Mouse (Mus musculus) cerebellum, postnatal 25 days (tissue): ENCODE measurements around the gene Hist1h2bp.

Experiments
- DNase-seq, 2 experiments: peaks; one replicate each; pipeline ENCODE4 v3.0.0; 2021; ENCODE audit warnings: mixed read lengths in 2 of 2

Hist1h2bp gene

GRCm38 (mm10) chr13:21786899-21787629 is at the start of gene Hist1h2bp, which contains the start of gene Hist1h2an:
Hist1h2bp (plus strand) TSS chr13:21787461.
Hist1h2an (minus strand) TSS chr13:21787218.
- peak; percentile 85 to 87 for DNase-seq

GRCm38 (mm10) chr13:21745006-21745405 is 42.3 kb upstream of the Hist1h2bp start:
- DNase-seq, result no peak

- no peak for DNase-seq
Measured at GRCm38 (mm10) chr13:21749387-21750158, 37.7 kb upstream of the Hist1h2bp start.

GRCm38 (mm10) chr13:21750159-21751017 is 36.9 kb upstream of the Hist1h2bp start, which contains the start of gene Hist1h4k:
Hist1h4k (minus strand) TSS chr13:21750505.
- DNase-seq, result peak; percentile 95

GRCm38 (mm10) chr13:21751417-21751816 is 35.8 kb upstream of the Hist1h2bp start:
- DNase-seq, result no peak

- no peak for DNase-seq
Measured at GRCm38 (mm10) chr13:21751827-21752226, 35.4 kb upstream of the Hist1h2bp start.

GRCm38 (mm10) chr13:21752356-21752755 is 34.9 kb upstream of the Hist1h2bp start:
- no peak for DNase-seq

GRCm38 (mm10) chr13:21753051-21753523 is 34.2 kb upstream of the Hist1h2bp start:
- DNase-seq, result no peak

- DNase-seq, result peak; percentile 67 to 70
Measured at GRCm38 (mm10) chr13:21753524-21754285, 33.6 kb upstream of the Hist1h2bp start, which contains the start of the genes Hist1h2ak and Hist1h2bn. Hist1h2ak (minus strand) TSS chr13:21753827. Hist1h2bn (plus strand) TSS chr13:21754123.

GRCm38 (mm10) chr13:21754294-21755001 is 32.8 kb upstream of the Hist1h2bp start:
- DNase-seq, result peak in 1 of 2 experiments; percentile 42

GRCm38 (mm10) chr13:21755707-21756106 is 31.6 kb upstream of the Hist1h2bp start:
- no peak for DNase-seq

GRCm38 (mm10) chr13:21778814-21779766 is 8.2 kb upstream of the Hist1h2bp start:
- peak; percentile 68 to 73 for DNase-seq

GRCm38 (mm10) chr13:21779767-21780731 is 7.2 kb upstream of the Hist1h2bp start, which contains the start of gene Hist1h1b:
Hist1h1b (minus strand) TSS chr13:21780625.
- DNase-seq, result peak; percentile 76 to 83

GRCm38 (mm10) chr13:21781021-21781555 is 6.2 kb upstream of the Hist1h2bp start:
- DNase-seq, result no peak

GRCm38 (mm10) chr13:21781639-21782038 is 5.6 kb upstream of the Hist1h2bp start:
- DNase-seq, result no peak

- DNase-seq, result peak; percentile 22 to 34
Measured at GRCm38 (mm10) chr13:21782361-21783254, 4.7 kb upstream of the Hist1h2bp start.

- DNase-seq, result peak; percentile 59 to 60
Measured at GRCm38 (mm10) chr13:21783255-21783617, 4.0 kb upstream of the Hist1h2bp start, which contains the start of gene Hist1h3i. Hist1h3i (minus strand) TSS chr13:21783370.
